24 mouse cellular contexts compared by ENCODE assay signal in the genomic region with DNA sequence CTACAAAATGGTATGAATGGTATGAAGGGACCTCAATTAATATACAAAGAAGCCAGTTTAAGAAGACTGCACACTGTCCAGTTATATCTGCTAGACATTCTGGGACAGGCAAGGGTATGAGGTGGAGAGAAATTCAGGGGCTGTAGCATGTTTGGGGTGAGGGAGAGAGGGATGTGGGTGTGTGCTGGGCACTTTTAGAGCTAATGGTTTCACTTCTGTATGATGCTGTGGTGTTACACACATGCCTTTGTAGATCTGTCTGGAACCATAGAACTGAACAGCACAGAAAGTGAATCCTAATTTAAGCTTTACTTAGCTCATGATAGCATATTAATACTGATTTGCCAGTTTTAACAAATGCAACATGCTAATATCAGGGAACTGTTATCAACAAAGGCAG. TPM values are rescaled to one million over a fixed set of nuclear protein-coding genes. Genes with fewer than 3 reads are reported as not detected.
DNase-seq lines count a peak whose midpoint lies in the region; ATAC-seq lines count a peak whose summit lies in the region.
"Had no signal": no experiment of that assay in that cellular context is flagged by ENCODE, and none has a peak within 500 bp of the region (broad histone marks: within the 10 kb centered on the region; RNA-seq: fewer than 3 reads in every experiment).

No protein-coding gene starts in this region.

- no peaks in the 10 kb centered on the region for H3K4me1 ChIP-seq in liver, embryonic 11.5 days (replicated peaks; ENCODE audit: control insufficient read depth, insufficient read depth, low read length)

- no peaks in the 10 kb centered on the region for H3K9me3 ChIP-seq in liver, embryonic 11.5 days (ENCODE audit: control insufficient read depth, low read length)
- H3K9me3 ChIP-seq: G1E had no signal

- no peaks in the 10 kb centered on the region for H3K27me3 ChIP-seq in liver, embryonic 11.5 days (replicated peaks; ENCODE audit: control insufficient read depth, insufficient read depth, low read length)
- H3K27me3 ChIP-seq: Patski had no signal

- peak; percentile 68 for ATAC-seq in granulocyte monocyte progenitor cell, adult 5-6 weeks (replicated peaks; ENCODE audit: poor library complexity, severe bottlenecking)
- peak; percentile 59; the same call in 1 of the 2 replicates for ATAC-seq in megakaryocyte, adult 5-6 weeks (ENCODE audit: poor library complexity, severe bottlenecking)
- ATAC-seq in liver, embryonic 11.5 days (replicated peaks; ENCODE audit: low FRiP score): no peak
- ATAC-seq in erythroblast, adult 5-6 weeks (replicated peaks; ENCODE audit: low FRiP score, poor library complexity, severe bottlenecking): no peak
- ATAC-seq: activated CD4-positive, CD25-positive, alpha-beta regulatory T cell, adult 4 months; CD4-positive, CD25-positive, alpha-beta regulatory T cell, adult 4 months; Patski had no signal

- no peaks in the 10 kb centered on the region for H3K36me3 ChIP-seq in liver, embryonic 11.5 days (ENCODE audit: control insufficient read depth, insufficient read depth, low read length)
- H3K36me3 ChIP-seq: G1E had no signal

- H3K9ac ChIP-seq in liver, embryonic 11.5 days (ENCODE audit: low read depth, low read length): no peak overlapping the region

- no peak overlapping the region for H3K4me3 ChIP-seq in liver, embryonic 11.5 days (ENCODE audit: low read depth, low read length)

- H3K27ac ChIP-seq in liver, embryonic 11.5 days (ENCODE audit: low read depth, low read length): no peak overlapping the region

- DNase-seq in A20 (ENCODE audit: low read depth, low spot score): peak; percentile 35
- DNase-seq in liver, embryonic 11.5 days (ENCODE audit: low spot score): no peak
- no peak for DNase-seq in kidney, postnatal 36 days
- DNase-seq: adrenal gland, adult 2 months; adrenal gland, adult 8-10 months; adrenal gland, postnatal 10 days; adrenal gland, postnatal 14 days; adrenal gland, postnatal 25 days; adrenal gland, postnatal 36 days; B cell, adult 2 months; cerebellum, adult 11 months; cerebellum, adult 11-12 months; cerebellum, adult 18-20 months; cerebellum, adult 2 months had no signal

- no peak overlapping the region for H3K4me2 ChIP-seq in liver, embryonic 11.5 days

RNA-seq across cellular contexts. Expression of a gene that starts 37.0 kb away (rescaled TPM):
- total RNA-seq in granulocyte monocyte progenitor cell, adult 5-6 weeks (2014; fragmentation: Nextera tagmentation): not detected in 2 replicates
- total RNA-seq in granulocyte monocyte progenitor cell, adult 5-6 weeks (2017): not detected in 2 replicates
- not detected in 2 replicates for total RNA-seq in megakaryocyte, adult 5-6 weeks (2015)
- not detected in 2 replicates for total RNA-seq in megakaryocyte, adult 5-6 weeks (2017)
- polyA plus RNA-seq in liver, embryonic 11.5 days (2014; fragmentation: Nextera tagmentation; extraction: Ambion mirVana): 0.09 TPM in 1 of 2 replicates, not detected in the other
- not detected in 2 replicates for total RNA-seq in erythroblast, adult 5-6 weeks (2015; ENCODE audit: low replicate concordance)
- total RNA-seq in erythroblast, adult 5-6 weeks (2017; ENCODE audit: low replicate concordance): not detected in 2 replicates
- total RNA-seq: CH12.LX, MEL had no signal
- polyA plus RNA-seq: activated CD4-positive, CD25-positive, alpha-beta regulatory T cell, adult 4 months; C2C12; CD4-positive, CD25-positive, alpha-beta regulatory T cell, adult 4 months had no signal

RNA-seq across cellular contexts. Expression of a gene that starts 37.1 kb away (rescaled TPM):
- total RNA-seq in granulocyte monocyte progenitor cell, adult 5-6 weeks (2014; fragmentation: Nextera tagmentation): 6.2 and 9.2 TPM in 2 replicates
- 6.2 TPM in 2 replicates for total RNA-seq in granulocyte monocyte progenitor cell, adult 5-6 weeks (2017)
- total RNA-seq in megakaryocyte, adult 5-6 weeks (2015): 2.9 and 6.5 TPM in 2 replicates
- 2.1 TPM in 2 replicates for total RNA-seq in megakaryocyte, adult 5-6 weeks (2017)
- polyA plus RNA-seq in liver, embryonic 11.5 days (2014; fragmentation: Nextera tagmentation; extraction: Ambion mirVana): 1.1 TPM in 2 replicates
- 2.1 TPM in 2 replicates for total RNA-seq in erythroblast, adult 5-6 weeks (2015; ENCODE audit: low replicate concordance)
- total RNA-seq in erythroblast, adult 5-6 weeks (2017; ENCODE audit: low replicate concordance): 1.7 and 2.4 TPM in 2 replicates
- polyA plus RNA-seq: G1E had no signal

Comparison
In these comparisons a context has a peak if more than half of its experiments do, and no peak if none do; other contexts are left out.
1. ATAC-seq: peak in granulocyte monocyte progenitor cell, adult 5-6 weeks (single experiment) and megakaryocyte, adult 5-6 weeks (single experiment); none in liver, embryonic 11.5 days (single experiment) and erythroblast, adult 5-6 weeks (single experiment).